Mouse (Mus musculus): ENCODE measurements at regions not wholly inside any gene's neighbourhood (a gene's known extent, or its start where the extent isn't known, plus 50 kb on each side); places are given as distances from the start of the nearest gene placed in this dataset.

GRCm38 (mm10) chr5:118465991-118466750 is 94.3 kb upstream of the Med13l start:
- peaks cover 11% of the 10 kb centered on the region; the same call in 1 of the 2 replicates for H3K4me1 ChIP-seq (ENCODE audit: control insufficient read depth, insufficient read depth, insufficient read length)
- peak overlapping the region; percentile 61 for H3K27ac ChIP-seq (ENCODE audit: insufficient read depth, low read length)
- no peaks in the 10 kb centered on the region for H3K36me3 ChIP-seq (ENCODE audit: control insufficient read depth, insufficient read depth, low read length)
- 6% methylated on average over 10 of the region's 10 CpGs for WGBS
- no peaks in the 10 kb centered on the region for H3K27me3 ChIP-seq (ENCODE audit: control insufficient read depth, insufficient read depth, low read length)
- H3K4me3 ChIP-seq (ENCODE audit: extremely low read depth, insufficient read depth, insufficient read length): no peak overlapping the region
- DNase-seq (ENCODE audit: low read depth in 1 of 2, low spot score in 2 of 2): peak; percentile 29 to 70
- TF ChIP-seq CTCF (IDR thresholded peaks at IDR 0.05; ENCODE audit: extremely low read depth, insufficient read depth, insufficient read length, insufficient replicate concordance) (no peak), POLR2A (IDR thresholded peaks at IDR 0.05; ENCODE audit: low read depth, low read length) (no peak)

GRCm38 (mm10) chr5:118468739-118469138 is 91.7 kb upstream of the Med13l start:
- Histone ChIP-seq H3K4me1 (ENCODE audit: control insufficient read depth, insufficient read depth, insufficient read length) (peaks cover 11% of the 10 kb centered on the region; the same call in 1 of the 2 replicates), H3K36me3 (ENCODE audit: control insufficient read depth, insufficient read depth, low read length) (no peaks in the 10 kb centered on the region), H3K27me3 (ENCODE audit: control insufficient read depth, insufficient read depth, low read length) (no peaks in the 10 kb centered on the region), H3K4me3 (ENCODE audit: extremely low read depth, insufficient read depth, insufficient read length) (no peak overlapping the region), H3K27ac (ENCODE audit: insufficient read depth, low read length) (no peak overlapping the region)
- 36% methylated on average over 4 of the region's 4 CpGs for WGBS
- no peak for TF ChIP-seq CTCF (IDR thresholded peaks at IDR 0.05; ENCODE audit: extremely low read depth, insufficient read depth, insufficient read length, insufficient replicate concordance)
- no peak for TF ChIP-seq POLR2A (IDR thresholded peaks at IDR 0.05; ENCODE audit: low read depth, low read length)
- DNase-seq (ENCODE audit: low read depth in 1 of 2, low spot score in 2 of 2): no peak

GRCm38 (mm10) chr5:118471569-118471968 is 88.9 kb upstream of the Med13l start:
- Histone ChIP-seq H3K4me1 (ENCODE audit: control insufficient read depth, insufficient read depth, insufficient read length) (peaks cover 8% of the 10 kb centered on the region; the same call in 1 of the 2 replicates), H3K27ac (ENCODE audit: insufficient read depth, low read length) (no peak overlapping the region), H3K36me3 (ENCODE audit: control insufficient read depth, insufficient read depth, low read length) (no peaks in the 10 kb centered on the region), H3K27me3 (ENCODE audit: control insufficient read depth, insufficient read depth, low read length) (no peaks in the 10 kb centered on the region), H3K4me3 (ENCODE audit: extremely low read depth, insufficient read depth, insufficient read length) (no peak overlapping the region)
- WGBS: 88% methylated on average over 5 of the region's 5 CpGs
- no peak for TF ChIP-seq CTCF (IDR thresholded peaks at IDR 0.05; ENCODE audit: extremely low read depth, insufficient read depth, insufficient read length, insufficient replicate concordance)
- no peak for TF ChIP-seq POLR2A (IDR thresholded peaks at IDR 0.05; ENCODE audit: low read depth, low read length)
- DNase-seq (ENCODE audit: low read depth in 1 of 2, low spot score in 2 of 2): no peak

GRCm38 (mm10) chr5:118472291-118472690 is 88.2 kb upstream of the Med13l start:
- no peak overlapping the region for H3K27ac ChIP-seq (ENCODE audit: insufficient read depth, low read length)
- no peaks in the 10 kb centered on the region for H3K36me3 ChIP-seq (ENCODE audit: control insufficient read depth, insufficient read depth, low read length)
- 87% methylated on average over 10 of the region's 10 CpGs for WGBS
- H3K27me3 ChIP-seq (ENCODE audit: control insufficient read depth, insufficient read depth, low read length): no peaks in the 10 kb centered on the region
- TF ChIP-seq POLR2A (IDR thresholded peaks at IDR 0.05; ENCODE audit: low read depth, low read length): no peak
- TF ChIP-seq CTCF (IDR thresholded peaks at IDR 0.05; ENCODE audit: extremely low read depth, insufficient read depth, insufficient read length, insufficient replicate concordance): no peak
- no peak overlapping the region for H3K4me3 ChIP-seq (ENCODE audit: extremely low read depth, insufficient read depth, insufficient read length)
- H3K4me1 ChIP-seq (ENCODE audit: control insufficient read depth, insufficient read depth, insufficient read length): peaks cover 15% of the 10 kb centered on the region; the same call in 1 of the 2 replicates
- DNase-seq (ENCODE audit: low read depth in 1 of 2, low spot score in 2 of 2): no peak

GRCm38 (mm10) chr5:118473128-118473730 is 87.2 kb upstream of the Med13l start:
- 59% methylated on average over 5 of the region's 5 CpGs for WGBS
- Histone ChIP-seq H3K27me3 (ENCODE audit: control insufficient read depth, insufficient read depth, low read length) (no peaks in the 10 kb centered on the region), H3K4me1 (ENCODE audit: control insufficient read depth, insufficient read depth, insufficient read length) (peaks cover 20% of the 10 kb centered on the region; the same call in 1 of the 2 replicates), H3K36me3 (ENCODE audit: control insufficient read depth, insufficient read depth, low read length) (no peaks in the 10 kb centered on the region), H3K27ac (ENCODE audit: insufficient read depth, low read length) (no peak overlapping the region), H3K4me3 (ENCODE audit: extremely low read depth, insufficient read depth, insufficient read length) (no peak overlapping the region)
- no peak for TF ChIP-seq POLR2A (IDR thresholded peaks at IDR 0.05; ENCODE audit: low read depth, low read length)
- no peak for TF ChIP-seq CTCF (IDR thresholded peaks at IDR 0.05; ENCODE audit: extremely low read depth, insufficient read depth, insufficient read length, insufficient replicate concordance)
- no peak for DNase-seq (ENCODE audit: low read depth in 1 of 2, low spot score in 2 of 2)

- H3K27ac ChIP-seq (ENCODE audit: insufficient read depth, low read length): 0 out of 2 replicates have a peak overlapping the region, but pooled peaks have one; percentile 1
- DNase-seq (ENCODE audit: low read depth in 1 of 2, low spot score in 2 of 2): no peak
- WGBS: 26% methylated on average over 5 of the region's 5 CpGs
Measured at GRCm38 (mm10) chr5:118476597-118476996, 83.9 kb upstream of the Med13l start.

More at GRCm38 (mm10) chr5:118476597-118476996, 83.9 kb upstream of the Med13l start:
- Histone ChIP-seq H3K27me3 (ENCODE audit: control insufficient read depth, insufficient read depth, low read length) (no peaks in the 10 kb centered on the region), H3K4me3 (ENCODE audit: extremely low read depth, insufficient read depth, insufficient read length) (no peak overlapping the region), H3K4me1 (ENCODE audit: control insufficient read depth, insufficient read depth, insufficient read length) (peaks cover 25% of the 10 kb centered on the region; the same call in 1 of the 2 replicates), H3K36me3 (ENCODE audit: control insufficient read depth, insufficient read depth, low read length) (no peaks in the 10 kb centered on the region)
- TF ChIP-seq CTCF (IDR thresholded peaks at IDR 0.05; ENCODE audit: extremely low read depth, insufficient read depth, insufficient read length, insufficient replicate concordance) (no peak), POLR2A (IDR thresholded peaks at IDR 0.05; ENCODE audit: low read depth, low read length) (no peak)
